Mouse (Mus musculus): ENCODE results near the gene Fut2. TPM values are rescaled to one million over a fixed set of nuclear protein-coding genes. Genes with fewer than 3 reads are reported as not detected.

Gene Fut2
- total and polyA plus RNA-seq, 3 experiments: not detected

GRCm38 (mm10) chr7:45700301-45701015 lies 34.3 kb upstream of the Fut2 start:
- H3K4me1 ChIP-seq (ENCODE audit: control insufficient read depth in 1 of 2, insufficient read depth in 2 of 2): peaks cover 3 to 56% of the 10 kb centered on the region in 2 experiments; a peak in 3 of 4 replicates
- dilution Hi-C loops (cut with MboI; ENCODE audit: extremely low pct_ligation_motif_present, extremely low pct_unique_long_range_greater_than_20kb, low sequenced_read_pairs) (no loop called here), in situ Hi-C loops (cut with MboI; ENCODE audit: low pct_ligation_motif_present, low pct_unique_long_range_greater_than_20kb, low sequenced_read_pairs) (no loop called here)
- peak overlapping the region; percentile 51; the same call in 1 of the 2 replicates for H3K4me2 ChIP-seq (ENCODE audit: insufficient read depth, low read depth, poor library complexity, severe bottlenecking)
- H3K27ac ChIP-seq (ENCODE audit: insufficient read depth, low read depth): no peak overlapping the region
- H3K36me3 ChIP-seq (replicated peaks in 1 of 2; ENCODE audit: control insufficient read depth in 1 of 2, insufficient read depth in 1 of 2, low read length in 1 of 2): no peaks in the 10 kb centered on the region
- H3K9me3 ChIP-seq (replicated peaks; ENCODE audit: low read length): no peaks in the 10 kb centered on the region
- H3K27me3 ChIP-seq (replicated peaks): no peaks in the 10 kb centered on the region
- H3K79me2 ChIP-seq (replicated peaks; ENCODE audit: control insufficient read depth, extremely low read depth, insufficient read depth, poor library complexity, severe bottlenecking): no peaks in the 10 kb centered on the region
- peak; percentile 79 for DNase-seq (ENCODE audit: extremely low read depth)
- TF ChIP-seq RAD21 (IDR thresholded peaks at IDR 0.05; ENCODE audit: low read depth, low read length) (no peak), KAT2A (IDR thresholded peaks at IDR 0.05; ENCODE audit: insufficient replicate concordance, low read length) (peak; percentile 94; the same call in 1 of the 2 replicates), HCFC1 (IDR thresholded peaks at IDR 0.05; ENCODE audit: low read depth, low read length) (peak; percentile 99), GABPA (IDR thresholded peaks at IDR 0.05; ENCODE audit: insufficient replicate concordance, low read depth, low read length) (peak; percentile 58; the same call in 1 of the 2 replicates)
- H3K4me3 ChIP-seq (replicated peaks in 1 of 3; ENCODE audit: low read depth in 2 of 3, low read length in 2 of 3, poor library complexity in 1 of 3): no peak overlapping the region
- no peak overlapping the region for H3K9ac ChIP-seq (ENCODE audit: insufficient read depth, low read depth)

GRCm38 (mm10) chr7:45699523-45700141 lies 33.4 kb upstream of the Fut2 start, which contains the start of gene Car11:
TSS of gene Car11 (plus strand) at chr7:45699843.
- H3K36me3 ChIP-seq (replicated peaks in 1 of 2; ENCODE audit: control insufficient read depth in 1 of 2, insufficient read depth in 1 of 2, low read length in 1 of 2): no peaks in the 10 kb centered on the region
- H3K4me1 ChIP-seq (ENCODE audit: control insufficient read depth in 1 of 2, insufficient read depth in 2 of 2): peaks cover 6 to 59% of the 10 kb centered on the region in 2 experiments; a peak in 3 of 4 replicates
- H3K79me2 ChIP-seq (replicated peaks; ENCODE audit: control insufficient read depth, extremely low read depth, insufficient read depth, poor library complexity, severe bottlenecking): no peaks in the 10 kb centered on the region
- no peak within 1 kb of the TSS for H3K27ac ChIP-seq (ENCODE audit: insufficient read depth, low read depth)
- no peaks in the 10 kb centered on the region for H3K9me3 ChIP-seq (replicated peaks; ENCODE audit: low read length)
- no peak within 1 kb of the TSS for H3K4me3 ChIP-seq (replicated peaks in 1 of 3; ENCODE audit: low read depth in 2 of 3, low read length in 2 of 3, poor library complexity in 1 of 3)
- dilution Hi-C loops (cut with MboI; ENCODE audit: extremely low pct_ligation_motif_present, extremely low pct_unique_long_range_greater_than_20kb, low sequenced_read_pairs) (no loop called here), in situ Hi-C loops (cut with MboI; ENCODE audit: low pct_ligation_motif_present, low pct_unique_long_range_greater_than_20kb, low sequenced_read_pairs) (no loop called here)
- H3K4me2 ChIP-seq (ENCODE audit: insufficient read depth, low read depth, poor library complexity, severe bottlenecking): peak within 1 kb of the TSS; percentile 51; the same call in 1 of the 2 replicates
- TF ChIP-seq ZKSCAN1 (IDR thresholded peaks at IDR 0.05; ENCODE audit: borderline replicate concordance, low read depth, low read length) (no peak), USF1 (IDR thresholded peaks at IDR 0.05; ENCODE audit: low read depth, low read length) (no peak), ETS1 (conservative IDR thresholded peaks at IDR 0.05; ENCODE audit: low read depth, low read length) (no peak), ZMIZ1 (IDR thresholded peaks at IDR 0.05; ENCODE audit: low read depth, low read length) (no peak), BHLHE40 (IDR thresholded peaks at IDR 0.05; ENCODE audit: low read depth, low read length) (no peak), JUN (IDR thresholded peaks at IDR 0.05; ENCODE audit: insufficient read depth, low read depth, low read length) (no peak), PAX5 (IDR thresholded peaks at IDR 0.05; ENCODE audit: low read length) (no peak), MAFK (IDR thresholded peaks at IDR 0.05; ENCODE audit: insufficient replicate concordance, low read length) (no peak), UBTF (IDR thresholded peaks at IDR 0.05; ENCODE audit: low read depth, low read length) (no peak), TBP (conservative IDR thresholded peaks at IDR 0.05; ENCODE audit: low read depth, low read length) (no peak), ELF1 (IDR thresholded peaks at IDR 0.05; ENCODE audit: low read depth, low read length) (no peak), ZC3H11A (IDR thresholded peaks at IDR 0.05; ENCODE audit: low read depth, low read length) (no peak), NRF1 (IDR thresholded peaks at IDR 0.05; ENCODE audit: low read depth, low read length) (no peak)
- H3K27me3 ChIP-seq (replicated peaks): no peaks in the 10 kb centered on the region
- no peak for DNase-seq (ENCODE audit: extremely low read depth)
- no peak within 1 kb of the TSS for H3K9ac ChIP-seq (ENCODE audit: insufficient read depth, low read depth)
